Mouse (Mus musculus): Measurements from ENCODE around the gene Gcdh.
"Not testable (repeated sequence)": the region's sequence is repeated elsewhere in the genome, so short reads cannot be mapped to it uniquely, and the experiment has no call there.

Gcdh gene

DNA sequence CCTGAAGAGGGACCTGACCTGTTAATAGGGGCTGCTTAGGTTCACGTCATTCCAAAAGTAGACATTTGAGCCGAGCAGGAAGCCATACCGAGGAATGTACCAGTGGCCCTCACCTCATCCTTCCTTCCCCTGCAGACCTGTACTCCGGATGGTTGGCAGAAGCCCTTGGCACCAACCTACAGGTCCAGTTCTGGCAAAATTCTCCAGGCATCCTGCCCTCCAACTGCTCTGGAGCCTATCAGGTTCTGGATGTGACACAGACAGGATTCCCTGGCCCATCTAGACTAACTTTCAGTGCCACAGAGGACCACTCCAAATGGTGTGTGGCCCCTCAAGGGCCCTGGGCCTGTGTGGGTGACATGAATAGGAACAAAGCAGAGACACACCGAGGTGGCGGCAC is 16.8 kb upstream of the Gcdh start:
- DNase-seq (ENCODE audit: low spot score in 2 of 2), result no peak

- no peak for DNase-seq (ENCODE audit: low spot score in 2 of 2)
Measured at GRCm38 (mm10) chr8:84909949-84910348, 16.2 kb upstream of the Gcdh start.

GRCm38 (mm10) chr8:84909162-84909767 is 15.5 kb upstream of the Gcdh start:
- no peak for DNase-seq (ENCODE audit: low spot score in 2 of 2)

DNA sequence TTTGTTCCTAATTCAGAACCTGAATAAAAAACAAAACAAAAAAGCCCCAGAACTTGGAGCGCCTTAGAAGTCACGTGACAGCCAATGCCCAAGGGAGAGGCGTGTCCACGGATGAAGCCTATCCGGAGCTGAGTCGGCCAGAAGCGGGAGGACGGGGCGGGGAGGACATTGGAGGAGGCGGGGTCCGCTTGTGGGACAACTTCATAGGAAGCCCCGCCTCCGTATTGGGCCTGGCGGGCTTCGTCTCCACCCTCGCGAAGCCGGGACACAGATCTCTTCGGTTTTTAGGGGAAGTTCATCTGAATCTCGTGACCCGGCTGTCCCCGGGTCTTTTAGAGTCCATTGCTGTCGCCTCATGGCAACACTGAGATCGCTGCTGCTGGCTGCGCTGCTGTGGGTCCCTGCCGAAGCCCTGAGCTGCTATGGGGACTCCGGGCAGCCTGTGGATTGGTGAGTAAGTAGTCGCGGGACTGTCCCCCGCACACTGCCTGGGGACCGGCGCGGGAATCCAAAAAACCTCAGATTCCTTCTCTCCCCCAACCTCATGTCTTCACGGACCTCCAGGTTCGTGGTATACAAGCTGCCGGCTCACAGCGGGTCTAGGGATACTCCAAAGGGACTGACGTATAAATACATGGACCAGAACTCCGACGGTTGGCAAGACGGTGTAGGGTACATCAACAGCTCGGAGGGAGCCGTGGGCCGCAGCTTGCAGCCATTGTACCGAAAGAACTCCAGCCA is 14.9 kb upstream of the Gcdh start, which contains the start of gene Dnase2a:
Gene Dnase2a (plus strand): TSS at position 140 of the 741 bp plus-strand sequence.
- peak; percentile 98 for DNase-seq (ENCODE audit: low spot score in 2 of 2)

DNA sequence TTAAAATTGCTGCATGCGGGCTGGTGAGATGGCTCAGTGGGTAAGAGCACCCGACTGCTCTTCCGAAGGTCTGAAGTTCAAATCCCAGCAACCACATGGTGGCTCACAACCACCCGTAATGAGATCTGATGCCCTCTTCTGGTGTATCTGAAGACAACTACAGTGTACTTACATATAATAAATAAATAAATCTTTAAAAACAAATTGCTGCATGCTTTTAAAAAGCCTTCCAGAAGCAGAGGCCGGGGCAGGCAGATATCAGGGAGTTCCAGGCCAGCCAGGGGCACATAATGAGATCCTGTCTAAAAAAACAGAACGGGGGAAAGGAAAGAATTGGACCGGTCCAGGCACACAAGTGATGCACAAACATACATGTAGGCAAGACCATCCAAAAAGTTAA is 14.3 kb upstream of the Gcdh start:
- DNase-seq (ENCODE audit: low spot score in 2 of 2), result not testable (repeated sequence)

DNA sequence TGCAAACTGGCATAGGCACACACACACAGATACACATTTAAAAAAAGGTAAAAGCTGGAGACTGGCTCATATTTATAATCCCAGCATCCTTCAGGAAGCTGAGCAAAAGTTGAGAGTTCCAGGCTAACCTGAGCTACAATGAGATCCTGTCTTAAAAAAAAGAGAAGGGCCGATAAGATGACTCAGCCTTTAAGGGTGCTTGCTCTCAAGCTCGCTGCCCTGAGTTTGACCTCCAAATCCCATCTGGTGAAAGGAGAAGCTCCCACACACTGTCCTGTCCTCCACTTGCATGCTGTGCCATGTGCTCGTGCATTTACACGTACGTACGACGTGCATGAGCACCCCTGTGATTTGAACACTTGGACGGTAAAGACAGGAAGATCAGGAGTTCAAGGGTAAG is 13.8 kb upstream of the Gcdh start:
- DNase-seq (ENCODE audit: low spot score in 2 of 2), result no peak

- no peak for DNase-seq (ENCODE audit: low spot score in 2 of 2)
Measured at GRCm38 (mm10) chr8:84907037-84907436, 13.3 kb upstream of the Gcdh start.

DNA sequence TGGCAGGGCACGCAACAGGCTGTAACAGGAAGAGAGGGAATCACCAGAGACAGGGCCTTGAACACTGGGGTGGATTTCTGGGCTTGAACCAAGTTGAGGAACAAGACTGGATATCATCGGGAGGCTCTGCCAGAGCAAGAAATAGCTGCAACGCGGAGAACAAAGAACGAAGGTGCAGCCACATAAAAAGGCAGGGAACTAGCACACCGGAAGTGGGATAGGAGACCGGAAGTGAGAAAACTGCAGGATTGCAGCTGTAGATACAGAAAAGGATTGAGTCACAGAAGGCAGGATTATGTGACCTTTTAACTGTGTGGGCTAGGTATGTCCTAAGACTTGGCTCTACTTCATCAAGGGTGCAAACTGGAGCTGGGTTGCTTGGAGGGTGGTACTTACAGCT is 10.6 kb upstream of the Gcdh start:
- DNase-seq (ENCODE audit: low spot score in 2 of 2), result no peak

GRCm38 (mm10) chr8:84902920-84903661 is 9.4 kb upstream of the Gcdh start:
- peak; percentile 87 to 93 for DNase-seq (ENCODE audit: low spot score in 2 of 2)

DNA sequence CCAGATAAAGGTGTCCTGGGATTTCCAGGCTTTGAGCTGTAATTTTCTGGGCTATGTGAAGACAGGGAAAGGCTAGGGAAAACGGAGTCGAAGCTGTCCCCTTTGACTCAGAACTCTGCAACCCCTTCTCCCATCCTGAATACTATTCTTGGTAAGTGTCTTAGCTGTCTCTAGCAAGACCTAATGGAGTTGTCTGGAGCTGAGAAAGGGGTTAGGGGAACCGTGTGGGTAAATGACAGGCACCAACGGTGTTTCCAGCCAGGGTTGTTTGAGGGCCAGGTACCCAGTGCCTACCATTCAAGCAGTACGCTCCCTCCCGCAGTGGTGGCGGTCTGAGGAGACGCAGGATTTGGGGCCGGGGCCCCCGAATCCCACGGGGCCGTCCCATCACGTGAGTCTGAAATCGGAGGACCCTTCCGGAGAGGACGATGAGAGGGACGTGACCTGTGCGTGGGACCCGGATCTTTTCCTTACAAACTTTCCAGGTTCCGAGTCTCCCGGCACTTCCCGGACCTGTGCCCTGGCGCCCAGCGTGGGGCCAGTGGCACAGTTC is 8.7 kb upstream of the Gcdh start:
- no peak for DNase-seq (ENCODE audit: low spot score in 2 of 2)

DNA sequence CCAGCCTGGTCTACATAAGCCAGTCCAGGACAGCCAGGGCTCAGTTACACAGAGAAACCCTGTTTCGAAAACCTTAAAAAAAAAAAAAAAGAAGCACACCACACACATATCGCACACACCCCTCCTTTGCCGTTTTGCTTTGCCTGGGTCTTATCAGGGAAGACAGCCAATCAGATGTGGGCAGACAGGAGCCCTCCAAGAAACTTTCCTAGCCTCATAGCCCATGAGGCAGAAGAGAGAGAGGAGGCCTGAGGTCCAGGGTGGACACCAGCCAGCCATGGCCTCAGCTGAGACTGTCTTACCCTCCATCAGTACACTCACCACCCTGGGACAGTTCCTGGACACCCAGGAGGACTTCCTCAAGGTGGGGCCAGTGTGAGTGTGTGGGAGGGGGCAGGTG is 8.0 kb upstream of the Gcdh start, which contains the start of gene Klf1:
Gene Klf1 (plus strand): TSS at position 177 of the 400 bp plus-strand sequence.
- no peak for DNase-seq (ENCODE audit: low spot score in 2 of 2)

- DNase-seq (ENCODE audit: low spot score in 2 of 2), result no peak
Measured at GRCm38 (mm10) chr8:84901071-84901470, 7.3 kb upstream of the Gcdh start.

- DNase-seq (ENCODE audit: low spot score in 2 of 2), result no peak
Measured at GRCm38 (mm10) chr8:84895963-84896362, 2.2 kb upstream of the Gcdh start.

GRCm38 (mm10) chr8:84892993-84893708 is 570 bp downstream of the Gcdh start:
- no peak for DNase-seq (ENCODE audit: low spot score in 2 of 2)

GRCm38 (mm10) chr8:84889141-84889540 is 4.6 kb downstream of the Gcdh start:
- DNase-seq (ENCODE audit: low spot score in 2 of 2), result no peak

GRCm38 (mm10) chr8:84888280-84888679 is 5.4 kb downstream of the Gcdh start:
- DNase-seq (ENCODE audit: low spot score in 2 of 2), result no peak

GRCm38 (mm10) chr8:84884728-84885127 is 9.0 kb downstream of the Gcdh start:
- no peak for DNase-seq (ENCODE audit: low spot score in 2 of 2)

- DNase-seq (ENCODE audit: low spot score in 2 of 2), result no peak
Measured at GRCm38 (mm10) chr8:84878915-84879314, 14.8 kb downstream of the Gcdh start.

DNA sequence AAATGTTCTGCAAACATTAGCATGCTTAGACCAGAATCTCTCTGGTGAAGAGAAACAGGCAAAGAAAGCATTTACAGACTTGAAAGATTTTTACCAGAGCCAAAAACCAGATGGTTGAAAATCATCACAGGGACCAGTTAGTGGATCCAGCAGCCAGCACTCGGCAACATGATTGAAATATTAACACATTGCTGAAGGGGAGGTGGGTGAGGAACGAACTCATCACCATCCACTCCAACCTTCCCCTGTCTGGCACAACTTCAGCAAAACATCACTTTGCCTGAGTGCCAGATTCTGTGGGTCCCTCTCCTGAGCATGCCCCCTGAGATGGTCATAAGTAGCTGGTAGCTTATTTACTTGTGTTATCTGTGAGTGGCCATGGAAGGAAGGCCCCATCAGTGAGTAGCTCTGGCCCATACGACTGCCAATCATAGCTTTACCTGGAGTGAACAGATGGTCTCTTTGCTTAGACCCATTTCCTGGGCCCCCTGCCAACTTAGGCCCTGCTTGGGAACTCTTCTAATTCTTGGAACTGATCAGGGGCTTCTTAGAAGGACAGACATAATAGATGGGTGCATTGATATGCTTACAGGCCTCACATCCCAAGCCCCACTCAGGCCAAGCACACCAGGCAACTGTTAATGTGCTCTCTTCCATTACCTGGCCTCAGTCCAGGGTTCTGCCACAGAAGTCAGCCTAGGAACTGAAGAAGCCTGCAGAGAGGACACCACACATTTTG is 16.3 kb downstream of the Gcdh start:
- no peak for DNase-seq (ENCODE audit: low spot score in 2 of 2)

- DNase-seq (ENCODE audit: low spot score in 2 of 2), result no peak
Measured at GRCm38 (mm10) chr8:84874339-84874738, 19.4 kb downstream of the Gcdh start.

DNA sequence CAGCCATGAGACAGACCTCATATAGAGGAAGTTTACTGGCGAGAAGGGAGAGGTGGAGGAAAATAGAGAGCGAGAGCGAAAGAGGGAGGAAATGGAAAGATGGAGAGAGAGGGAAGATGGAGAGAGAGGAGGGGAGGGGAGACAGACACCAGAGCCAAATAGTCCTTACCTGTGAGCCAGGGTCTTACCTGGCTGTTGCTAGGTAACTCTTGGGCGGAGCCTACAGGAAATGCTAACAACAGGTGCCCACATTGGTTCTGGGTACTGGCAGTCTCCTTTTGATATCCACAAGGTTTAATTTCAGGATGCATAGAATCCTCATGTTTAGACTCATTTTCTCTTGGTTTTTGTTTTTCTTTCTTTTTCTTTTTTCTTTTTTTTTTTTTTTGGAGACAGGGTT is 20.7 kb downstream of the Gcdh start:
- DNase-seq (ENCODE audit: low spot score in 2 of 2), result no peak
